ENCODE assay signal across 14 mouse cellular contexts in genomic region chr6:135398801-135399200, GRCm38 (mm10). TPM values are rescaled to one million over a fixed set of nuclear protein-coding genes. Genes with fewer than 3 reads are reported as not detected.
DNase-seq lines count a peak whose midpoint lies in the region; ATAC-seq lines count a peak whose summit lies in the region.
"Had no signal": no experiment of that assay in that cellular context is flagged by ENCODE, and none has a peak within 500 bp of the region (broad histone marks: within the 10 kb centered on the region; RNA-seq: fewer than 3 reads in every experiment).

No protein-coding gene starts in this region.

- ATAC-seq in embryonic facial prominence, embryonic 15.5 days (ENCODE audit: insufficient number of reproducible peaks, low FRiP score, low TSS enrichment, low read depth) = no peak
- ATAC-seq in heart, embryonic 15.5 days (replicated peaks; ENCODE audit: insufficient number of reproducible peaks, insufficient read depth, low FRiP score, low read depth) = peak; percentile 79; the same call in 1 of the 2 replicates
- ATAC-seq: forebrain, embryonic 16.5 days; intestine, embryonic 15.5 days had no signal

- peaks cover 9% of the 10 kb centered on the region; the same call in 1 of the 2 replicates for H3K4me1 ChIP-seq in embryonic facial prominence, embryonic 15.5 days
- peaks cover 6% of the 10 kb centered on the region; the same call in 1 of the 2 replicates for H3K4me1 ChIP-seq in heart, embryonic 15.5 days (replicated peaks)
- H3K4me1 ChIP-seq: intestine, embryonic 15.5 days; midbrain, embryonic 12.5 days had no signal

- DNase-seq in cerebellum, postnatal 10 days = peak; percentile 21 to 32
- no peak for DNase-seq in cerebellum, adult 11 months
- DNase-seq in ES-CJ7 (ENCODE audit: low read depth, low spot score) = peak; percentile 38
- DNase-seq in natural killer cell, adult 2 months (ENCODE audit: low spot score in 2 of 2) = no peak
- no peak for DNase-seq in ovary, adult 18-20 months (ENCODE audit: low spot score)
- DNase-seq in layer of hippocampus, postnatal 10 days (ENCODE audit: low spot score in 2 of 2) = no peak
- DNase-seq: kidney, postnatal 4 days; lung, embryonic 14.5 days; thymus, adult 2 months had no signal

- no peak overlapping the region for H3K9ac ChIP-seq in embryonic facial prominence, embryonic 15.5 days
- no peak overlapping the region for H3K9ac ChIP-seq in heart, embryonic 15.5 days
- H3K9ac ChIP-seq: intestine, embryonic 15.5 days; lung, embryonic 14.5 days; midbrain, embryonic 12.5 days had no signal

- 0 out of 2 replicates have a peak overlapping the region, but pooled peaks have one; percentile 34 for H3K27ac ChIP-seq in embryonic facial prominence, embryonic 15.5 days (replicated peaks)
- H3K27ac ChIP-seq in heart, embryonic 15.5 days = no peak overlapping the region
- H3K27ac ChIP-seq: intestine, embryonic 15.5 days; midbrain, embryonic 12.5 days had no signal

- no peak overlapping the region for H3K4me2 ChIP-seq in embryonic facial prominence, embryonic 15.5 days (replicated peaks)
- no peak overlapping the region for H3K4me2 ChIP-seq in heart, embryonic 15.5 days
- H3K4me2 ChIP-seq: intestine, embryonic 15.5 days; lung, embryonic 14.5 days; midbrain, embryonic 12.5 days had no signal

- H3K27me3 ChIP-seq in embryonic facial prominence, embryonic 15.5 days = no peaks in the 10 kb centered on the region
- H3K27me3 ChIP-seq in heart, embryonic 15.5 days = no peaks in the 10 kb centered on the region
- H3K27me3 ChIP-seq: intestine, embryonic 15.5 days; midbrain, embryonic 12.5 days had no signal

- H3K9me3 ChIP-seq in embryonic facial prominence, embryonic 15.5 days (replicated peaks) = no peaks in the 10 kb centered on the region
- H3K9me3 ChIP-seq in heart, embryonic 15.5 days (replicated peaks) = no peaks in the 10 kb centered on the region
- H3K9me3 ChIP-seq: intestine, embryonic 15.5 days; midbrain, embryonic 12.5 days had no signal

- no peak overlapping the region for H3K4me3 ChIP-seq in embryonic facial prominence, embryonic 15.5 days (replicated peaks)
- H3K4me3 ChIP-seq in heart, embryonic 15.5 days = no peak overlapping the region
- H3K4me3 ChIP-seq: intestine, embryonic 15.5 days; midbrain, embryonic 12.5 days had no signal

- 41% methylated on average over 5 of the region's 5 CpGs for WGBS in embryonic facial prominence, embryonic 15.5 days
- 28% methylated on average over 5 of the region's 5 CpGs for WGBS in heart, embryonic 15.5 days

- H3K36me3 ChIP-seq in embryonic facial prominence, embryonic 15.5 days = no peaks in the 10 kb centered on the region
- H3K36me3 ChIP-seq in heart, embryonic 15.5 days = no peaks in the 10 kb centered on the region
- H3K36me3 ChIP-seq: intestine, embryonic 15.5 days; midbrain, embryonic 12.5 days had no signal

RNA-seq across cellular contexts. Expression of gene Emp1, which starts 36.5 kb away (rescaled TPM):
- polyA plus RNA-seq in embryonic facial prominence, embryonic 15.5 days (2015; fragmentation: Nextera tagmentation; extraction: Ambion mirVana) = 172 and 177 TPM in 2 replicates
- 45.5 and 49.7 TPM in 2 replicates for polyA plus RNA-seq in heart, embryonic 15.5 days (2015; fragmentation: Nextera tagmentation; extraction: Ambion mirVana)
- 1 to 10 TPM; 5.4 to 5.5 TPM for total RNA-seq in layer of hippocampus, postnatal 10 days (2021)

Comparison
In these comparisons a context has a peak if more than half of its experiments do, and no peak if none do; other contexts are left out.
1. DNase-seq: peak in cerebellum, postnatal 10 days (2 of 2) and ES-CJ7 (single experiment); none in cerebellum, adult 11 months (single experiment), natural killer cell, adult 2 months (0 of 2), ovary, adult 18-20 months (single experiment) and layer of hippocampus, postnatal 10 days (0 of 2).